Mouse (Mus musculus) gastrocnemius, postnatal 25 days (tissue): Measurements from ENCODE around the gene Magi2. TPM values are rescaled to one million over a fixed set of nuclear protein-coding genes. Genes with fewer than 3 reads are reported as not detected.

Source experiments
- DNase-seq: peaks from one replicate; pipeline ENCODE4 v3.0.0; 2022
- total RNA-seq, 2 experiments: library from RNA; stranded (reverse); gene quantifications; 1 replicate in 1 of 2; 2 replicates in 1 of 2; pipeline ENCODE4 v1.2.3; 2021

Gene Magi2
- total RNA-seq, 2 experiments from 2014 or later, result 1.6 to 2.0 TPM

GRCm38 (mm10) chr5:20603756-20604469, 1377.1 kb downstream of the Magi2 start:
- DNase-seq, result no peak

GRCm38 (mm10) chr5:20606497-20606896, 1379.7 kb downstream of the Magi2 start:
- DNase-seq, result no peak

- DNase-seq, result no peak
Measured at GRCm38 (mm10) chr5:20607503-20607902, 1380.7 kb downstream of the Magi2 start.

- DNase-seq, result no peak
Measured at GRCm38 (mm10) chr5:20609206-20609935, 1382.5 kb downstream of the Magi2 start.

GRCm38 (mm10) chr5:20610640-20611039, 1383.8 kb downstream of the Magi2 start:
- DNase-seq, result no peak

- DNase-seq, result no peak
Measured at GRCm38 (mm10) chr5:20612616-20613015, 1385.8 kb downstream of the Magi2 start.

- no peak for DNase-seq
Measured at GRCm38 (mm10) chr5:20614891-20615290, 1388.1 kb downstream of the Magi2 start.

- peak; percentile 26 for DNase-seq
Measured at GRCm38 (mm10) chr5:20620596-20621511, 1394.0 kb downstream of the Magi2 start.

DNA sequence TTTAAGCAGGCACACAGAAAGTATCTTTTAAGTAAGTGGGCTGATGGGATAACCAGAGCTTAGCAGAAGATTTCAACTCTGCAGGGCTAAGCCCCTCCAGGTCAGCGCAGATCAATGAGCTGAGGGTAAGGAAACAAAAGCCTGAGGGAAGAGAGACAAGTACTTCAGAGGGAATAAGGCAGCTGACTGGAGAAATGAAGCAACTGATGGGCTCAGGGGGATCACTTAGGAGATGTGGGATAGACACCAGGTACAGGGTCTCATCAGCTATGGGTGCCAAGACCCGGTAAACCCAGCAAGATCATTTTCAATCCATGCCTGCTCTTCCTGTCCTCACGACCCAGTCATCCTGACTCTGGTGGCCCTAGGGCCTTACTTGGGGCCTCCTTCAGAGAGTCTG, 1395.6 kb downstream of the Magi2 start:
- no peak for DNase-seq

- no peak for DNase-seq
Measured at GRCm38 (mm10) chr5:20622837-20623573, 1396.2 kb downstream of the Magi2 start.

- DNase-seq, result no peak
Measured at GRCm38 (mm10) chr5:20625117-20625516, 1398.3 kb downstream of the Magi2 start.

- no peak for DNase-seq
Measured at GRCm38 (mm10) chr5:20628954-20629601, 1402.2 kb downstream of the Magi2 start.

- DNase-seq, result no peak
Measured at GRCm38 (mm10) chr5:20634046-20634769, 1407.4 kb downstream of the Magi2 start.

- no peak for DNase-seq
Measured at GRCm38 (mm10) chr5:20634822-20635221, 1408.0 kb downstream of the Magi2 start.

DNA sequence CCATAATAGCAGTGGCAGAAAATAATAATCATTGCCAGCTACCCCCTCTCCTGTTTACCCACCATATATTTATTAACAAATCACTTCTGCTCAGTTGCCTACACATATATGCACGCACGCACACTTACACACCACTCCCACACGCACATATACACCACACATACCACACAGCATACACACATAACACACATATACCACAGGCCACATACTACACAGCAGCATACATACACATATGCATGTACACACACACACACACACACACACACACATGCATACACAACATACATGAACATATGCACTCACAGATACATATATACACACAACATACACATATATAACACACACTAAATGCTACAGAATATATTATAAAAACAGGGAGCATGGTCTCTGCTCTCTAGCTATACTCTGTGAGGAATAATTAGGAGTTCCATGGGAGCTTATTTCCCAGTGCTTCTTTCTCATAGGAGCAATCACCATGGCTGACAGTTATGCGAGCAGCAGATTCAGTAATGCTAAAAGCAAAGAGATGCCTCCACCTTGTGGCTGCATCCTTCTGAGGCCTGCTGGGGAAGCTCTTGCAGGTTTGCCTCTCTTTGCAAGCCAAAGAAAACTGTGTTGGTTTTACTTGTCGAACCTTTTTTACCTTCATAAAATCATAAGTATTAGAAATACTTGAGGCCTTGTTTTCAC, 1410.6 kb downstream of the Magi2 start:
- DNase-seq, result no peak

- no peak for DNase-seq
Measured at GRCm38 (mm10) chr5:20642196-20642595, 1415.4 kb downstream of the Magi2 start.

- no peak for DNase-seq
Measured at GRCm38 (mm10) chr5:20643741-20644140, 1416.9 kb downstream of the Magi2 start.

DNA sequence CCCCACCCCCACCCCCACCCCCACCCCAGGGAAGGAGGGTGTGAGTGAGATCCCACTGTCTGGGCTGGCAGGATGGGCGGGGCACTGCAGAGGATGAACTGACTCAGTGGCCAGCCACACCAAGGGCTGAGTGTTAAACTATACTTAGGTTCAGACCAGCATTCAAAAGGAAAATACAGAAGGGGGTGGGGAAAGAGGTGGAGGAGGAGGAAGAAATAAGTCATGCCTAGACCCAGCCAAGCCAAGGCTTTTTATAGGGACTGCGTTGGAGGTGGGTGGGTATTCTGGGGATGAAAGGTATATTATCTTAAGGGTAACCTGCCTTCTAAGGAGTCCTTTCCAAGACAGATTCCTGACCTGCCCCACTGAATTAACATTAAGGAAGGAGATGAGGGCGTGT, 1420.1 kb downstream of the Magi2 start:
- no peak for DNase-seq

DNA sequence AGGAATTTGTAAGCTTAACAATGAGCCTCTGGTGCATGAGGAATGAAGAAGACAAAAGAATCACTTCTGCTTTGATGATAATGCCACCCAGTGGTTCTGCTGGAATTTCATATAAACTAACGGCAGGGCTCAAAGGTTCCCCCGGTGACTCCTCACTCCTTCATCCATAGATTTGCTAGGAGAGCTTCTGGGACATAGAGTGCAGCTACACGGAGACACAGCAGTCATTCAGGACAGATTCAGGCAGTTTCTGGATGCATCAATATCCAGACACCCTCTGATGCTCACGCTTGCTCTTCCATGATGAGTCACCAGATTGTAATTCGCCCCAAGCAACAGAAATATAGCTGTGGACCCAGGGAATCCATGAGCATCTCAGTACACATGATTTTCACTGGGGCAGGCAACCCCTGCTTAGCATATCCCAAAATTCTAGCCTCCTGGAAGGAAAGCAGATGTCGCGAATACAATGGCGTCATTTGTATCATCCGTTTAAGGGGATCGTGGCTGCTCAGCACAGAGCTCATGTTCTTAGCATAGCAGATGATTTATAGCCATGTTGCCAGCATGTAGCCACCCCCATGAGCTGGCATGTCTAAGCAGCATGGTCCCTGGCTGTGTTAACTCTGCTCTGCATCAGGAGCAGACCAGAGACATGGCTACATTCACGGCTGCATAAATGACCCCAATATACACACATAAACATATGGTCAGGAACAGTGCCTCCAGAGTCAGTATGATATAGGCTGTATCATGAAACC, 1426.8 kb downstream of the Magi2 start:
- DNase-seq, result no peak
